9 mouse cellular contexts compared by ENCODE assay signal in genomic region chr14:119006441-119007102, GRCm38 (mm10).
DNase-seq lines count a peak whose midpoint lies in the region; ATAC-seq and TF ChIP-seq lines count a peak whose summit lies in the region.
"Had no signal": no experiment of that assay in that cellular context is flagged by ENCODE, and none has a peak within 500 bp of the region (broad histone marks: within the 10 kb centered on the region; RNA-seq: fewer than 3 reads in every experiment).

No protein-coding gene starts in this region.

- H3K9ac ChIP-seq in heart, embryonic 14.5 days (ENCODE audit: low read length) = peak overlapping the region; percentile 75
- H3K9ac ChIP-seq in forebrain, embryonic 13.5 days = peak overlapping the region; percentile 62

- peaks cover 0 to 5% of the 10 kb centered on the region in 2 experiments; a peak in 1 of 4 replicates for H3K4me1 ChIP-seq in heart, embryonic 14.5 days (ENCODE audit: control insufficient read depth in 2 of 2, insufficient read depth in 2 of 2, low read length in 2 of 2)
- H3K4me1 ChIP-seq in forebrain, embryonic 13.5 days = peaks cover 11% of the 10 kb centered on the region
- H3K4me1 ChIP-seq in limb, embryonic 10.5 days = peaks cover 20% of the 10 kb centered on the region
- 0 out of 2 replicates have a peak, but pooled peaks cover 2% of the 10 kb centered on the region for H3K4me1 ChIP-seq in olfactory bulb, adult 2 months (ENCODE audit: control insufficient read depth, insufficient read depth, low read length)

- intact Hi-C loops in heart, postnatal 14 days (cut with DNase I) = no loop called here

- no peaks in the 10 kb centered on the region for H3K27me3 ChIP-seq in heart, embryonic 14.5 days (ENCODE audit: control insufficient read depth, insufficient read depth, low read length)
- no peaks in the 10 kb centered on the region for H3K27me3 ChIP-seq in forebrain, embryonic 13.5 days
- H3K27me3 ChIP-seq in limb, embryonic 10.5 days (ENCODE audit: low read depth, poor library complexity, severe bottlenecking) = no peaks in the 10 kb centered on the region

- TF ChIP-seq CTCF in olfactory bulb, adult 2 months (IDR thresholded peaks at IDR 0.05; ENCODE audit: insufficient read depth, low read depth, low read length) = no peak

- no peak for DNase-seq in heart, postnatal 14 days
- DNase-seq in T-cell, adult 2 months (ENCODE audit: low spot score) = peak; percentile 33
- DNase-seq in limb, embryonic 10.5 days (ENCODE audit: low spot score) = no peak
- DNase-seq in adrenal gland, postnatal 36 days = no peak
- no peak for DNase-seq in layer of hippocampus, adult 8-10 months (ENCODE audit: low spot score in 2 of 2)

- WGBS in heart, embryonic 14.5 days = 2% methylated on average over 49 of the region's 49 CpGs
- WGBS in forebrain, embryonic 13.5 days = 1% methylated on average over 49 of the region's 49 CpGs
- WGBS in limb, embryonic 10.5 days = 3% methylated on average over 49 of the region's 49 CpGs
- 1% methylated on average over 49 of the region's 49 CpGs for WGBS in olfactory bulb, adult 2 months

- peaks cover 14% of the 10 kb centered on the region; the same call in 1 of the 2 replicates for H3K36me3 ChIP-seq in heart, embryonic 14.5 days (ENCODE audit: control insufficient read depth, insufficient read depth, low read length)
- peaks cover 6% of the 10 kb centered on the region for H3K36me3 ChIP-seq in forebrain, embryonic 13.5 days (ENCODE audit: poor library complexity, severe bottlenecking)
- peaks cover 26% of the 10 kb centered on the region for H3K36me3 ChIP-seq in limb, embryonic 10.5 days

- no peaks in the 10 kb centered on the region for H3K9me3 ChIP-seq in heart, embryonic 14.5 days (ENCODE audit: control insufficient read depth, low read length)
- no peaks in the 10 kb centered on the region for H3K9me3 ChIP-seq in forebrain, embryonic 13.5 days (replicated peaks)
- no peaks in the 10 kb centered on the region for H3K9me3 ChIP-seq in limb, embryonic 10.5 days (replicated peaks)

- peak overlapping the region; percentile 56 to 57 for H3K4me3 ChIP-seq in heart, embryonic 14.5 days (ENCODE audit: control insufficient read depth in 1 of 2, insufficient read depth in 1 of 2, low read depth in 1 of 2, low read length in 2 of 2)
- H3K4me3 ChIP-seq in forebrain, embryonic 13.5 days = peak overlapping the region; percentile 53
- peak overlapping the region; percentile 55 for H3K4me3 ChIP-seq in limb, embryonic 10.5 days
- H3K4me3 ChIP-seq in olfactory bulb, adult 2 months (ENCODE audit: insufficient read depth, low read depth, low read length) = peak overlapping the region; percentile 46
- H3K4me3 ChIP-seq: myocyte had no signal

- TF ChIP-seq POLR2A in olfactory bulb, adult 2 months (IDR thresholded peaks at IDR 0.05; ENCODE audit: insufficient read depth, low read depth, low read length) = no peak

- ATAC-seq in heart, embryonic 14.5 days (ENCODE audit: insufficient number of reproducible peaks, insufficient read depth, low FRiP score, low read depth) = no peak
- ATAC-seq in forebrain, embryonic 13.5 days = no peak; the same call in 1 of the 2 replicates

- H3K27ac ChIP-seq in heart, embryonic 14.5 days (replicated peaks in 1 of 2; ENCODE audit: control insufficient read depth in 1 of 2, insufficient read depth in 1 of 2, low read depth in 2 of 2, low read length in 2 of 2) = peak overlapping the region; percentile 77
- peak overlapping the region; percentile 61; the same call in 1 of the 2 replicates for H3K27ac ChIP-seq in forebrain, embryonic 13.5 days
- peak overlapping the region; percentile 66; the same call in 1 of the 2 replicates for H3K27ac ChIP-seq in limb, embryonic 10.5 days
- peak overlapping the region; percentile 68; the same call in 1 of the 2 replicates for H3K27ac ChIP-seq in olfactory bulb, adult 2 months (ENCODE audit: insufficient read depth, low read depth, low read length)

- peak overlapping the region; percentile 95 for H3K4me2 ChIP-seq in heart, embryonic 14.5 days (ENCODE audit: low read length)
- peak overlapping the region; percentile 85 for H3K4me2 ChIP-seq in forebrain, embryonic 13.5 days
